Mouse (Mus musculus) ES-E14 (cell line): ENCODE data around the gene Mia2. TPM values are rescaled to one million over a fixed set of nuclear protein-coding genes. Genes with fewer than 3 reads are reported as not detected.

Source experiments
- DNase-seq: peaks from one replicate; pipeline ENCODE4 v3.0.0-alpha.2; 2013; ENCODE audit warnings: low read depth, low spot score
- H3K27ac ChIP-seq: 2 replicates; pipeline ENCODE4 v1.5.1; 2012; ENCODE audit warnings: low read depth, mild to moderate bottlenecking, low read length, moderate library complexity, mixed read lengths; ENCODE audit not compliant: poor library complexity, insufficient read depth, severe bottlenecking
- H3K36me3 ChIP-seq: 2 replicates; pipeline ENCODE4 v1.6.1; 2012; ENCODE audit warnings: mild to moderate bottlenecking, low read length, moderate library complexity, mixed read lengths; ENCODE audit not compliant: control insufficient read depth, poor library complexity, insufficient read depth, severe bottlenecking
- H3K4me1 ChIP-seq, 2 experiments: fragments of 150-350 bp in 1 of 2; sonication (generic) in 1 of 2; 2 replicates each; pipeline ENCODE4 v1.6.1; 2012; ENCODE audit warnings: low read length in 2 of 2, mild to moderate bottlenecking in 1 of 2, mixed read lengths in 1 of 2; ENCODE audit not compliant: control insufficient read depth in 2 of 2, insufficient read depth in 2 of 2, poor library complexity in 1 of 2
- H3K4me3 ChIP-seq, 2 experiments: fragments of 150-350 bp in 1 of 2; sonication (generic) in 1 of 2; 2 replicates each; pipeline ENCODE4 v1.5.1; 2012; ENCODE audit warnings: low read length in 2 of 2, low read depth in 1 of 2, mild to moderate bottlenecking in 1 of 2, mixed read lengths in 1 of 2; ENCODE audit not compliant: insufficient read depth in 1 of 2, poor library complexity in 1 of 2, severe bottlenecking in 1 of 2
- H3K9ac ChIP-seq: 2 replicates; pipeline ENCODE4 v1.6.1; 2012; ENCODE audit warnings: low read depth, mild to moderate bottlenecking, low read length, mixed read lengths; ENCODE audit not compliant: poor library complexity, insufficient read depth, severe bottlenecking
- H3K9me3 ChIP-seq: fragments of 150-350 bp; sonication (generic); 2 replicates; pipeline ENCODE4 v1.6.1; 2012; ENCODE audit warnings: low read depth, mild to moderate bottlenecking, low read length; ENCODE audit not compliant: control insufficient read depth, insufficient read depth
- CHD2 ChIP-seq: IDR thresholded peaks from 2 replicates; pipeline ENCODE4 v1.6.1; 2014; ENCODE audit warnings: mild to moderate bottlenecking, low read depth, low read length, inconsistent platforms
- HCFC1 ChIP-seq: IDR thresholded peaks from 2 replicates; pipeline ENCODE4 v1.6.1; 2012; ENCODE audit warnings: low read length, inconsistent platforms, borderline replicate concordance; ENCODE audit not compliant: insufficient read depth
- MAFK ChIP-seq: IDR thresholded peaks from 2 replicates; pipeline ENCODE4 v1.6.1; 2014; ENCODE audit warnings: mild to moderate bottlenecking, low read depth, low read length, inconsistent platforms; ENCODE audit not compliant: insufficient read depth
- ZC3H11A ChIP-seq: IDR thresholded peaks from 2 replicates; pipeline ENCODE4 v1.6.1; 2012; ENCODE audit warnings: low read depth, mild to moderate bottlenecking, inconsistent platforms, low read length, borderline replicate concordance
- ZNF384 ChIP-seq: IDR thresholded peaks from 2 replicates; pipeline ENCODE4 v1.6.1; 2012; ENCODE audit warnings: low read depth, low read length, inconsistent platforms
- in situ Hi-C, 2 experiments: fragments of 600-800 bp; cut with MboI; formaldehyde crosslinking; loops; one replicate each; pipeline ENCODE4 v1.15.1; 2025; ENCODE audit warnings: low sequenced_read_pairs in 2 of 2, inconsistent platforms in 1 of 2; ENCODE audit not compliant: unreplicated experiment in 2 of 2
- total RNA-seq: library from RNA; depleted of rRNA; stranded (reverse); fragments of 300-350 nt; gene quantifications from 2 replicates; pipeline ENCODE4 v1.2.3, GENCODE M21; 2012

The Mia2 gene
- total RNA-seq, 1 experiment, result 45.8 TPM

DNA sequence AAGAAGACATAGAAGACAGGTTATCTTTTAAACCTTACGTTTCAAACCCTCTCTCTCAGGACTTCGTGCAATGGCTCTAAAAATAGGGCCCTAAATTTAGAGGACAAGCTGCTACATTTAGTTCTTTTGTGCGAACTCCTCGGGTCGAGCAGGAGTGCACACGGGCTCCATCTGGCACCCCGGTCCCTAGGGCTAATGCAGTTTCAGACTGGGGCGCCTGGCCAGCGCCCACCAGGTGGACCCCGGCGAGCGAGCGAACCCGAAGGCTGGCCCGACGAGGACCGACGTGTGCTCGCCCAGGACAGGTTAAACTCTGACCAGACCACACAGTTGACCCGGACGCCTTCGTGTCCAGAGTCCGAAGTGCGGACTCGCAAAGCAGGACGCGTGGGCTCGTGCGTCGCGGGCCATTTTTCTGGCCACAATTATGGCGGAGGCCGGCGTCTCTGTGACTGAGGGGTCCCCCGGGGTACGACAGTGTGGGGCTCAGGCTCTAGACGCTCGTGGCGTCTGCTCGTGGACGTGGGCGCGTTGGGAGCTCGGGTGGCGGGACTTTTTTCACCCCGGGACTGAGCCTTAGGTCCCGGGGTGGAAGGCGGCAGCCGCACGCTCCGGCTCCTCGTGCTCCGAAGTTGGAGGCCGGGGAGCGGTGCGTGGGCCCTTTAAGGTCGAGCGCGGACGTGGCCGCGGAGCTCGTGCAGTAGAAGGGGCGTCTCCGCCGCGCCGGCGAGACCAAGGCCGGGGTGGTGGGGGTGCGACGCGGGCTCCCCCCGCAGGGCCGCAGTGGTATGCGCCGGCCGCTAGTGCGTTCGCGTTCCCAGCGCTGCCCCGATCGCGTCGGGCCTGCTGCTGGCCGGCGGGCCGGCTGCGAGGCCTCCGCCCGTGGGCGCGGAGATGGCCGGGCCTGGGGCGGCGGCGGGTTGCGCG lies 35.3 kb downstream of the Mia2 start:
- H3K4me1 ChIP-seq, result peaks cover 4% of the 10 kb centered on the region in 2 experiments; a peak in 2 of 4 replicates
- H3K36me3 ChIP-seq, result no peaks in the 10 kb centered on the region
- H3K27ac ChIP-seq, result no peak overlapping the region
- in situ Hi-C loops, result no loop called here
- TF ChIP-seq HCFC1 (peak; percentile 56; the same call in 1 of the 2 replicates), ZC3H11A (no peak), MAFK (no peak)
- H3K4me3 ChIP-seq, result peak overlapping the region; percentile 70 to 92
- H3K9ac ChIP-seq, result peak overlapping the region; percentile 91
- peak; percentile 70 for DNase-seq
- H3K9me3 ChIP-seq, result no peaks in the 10 kb centered on the region

DNA sequence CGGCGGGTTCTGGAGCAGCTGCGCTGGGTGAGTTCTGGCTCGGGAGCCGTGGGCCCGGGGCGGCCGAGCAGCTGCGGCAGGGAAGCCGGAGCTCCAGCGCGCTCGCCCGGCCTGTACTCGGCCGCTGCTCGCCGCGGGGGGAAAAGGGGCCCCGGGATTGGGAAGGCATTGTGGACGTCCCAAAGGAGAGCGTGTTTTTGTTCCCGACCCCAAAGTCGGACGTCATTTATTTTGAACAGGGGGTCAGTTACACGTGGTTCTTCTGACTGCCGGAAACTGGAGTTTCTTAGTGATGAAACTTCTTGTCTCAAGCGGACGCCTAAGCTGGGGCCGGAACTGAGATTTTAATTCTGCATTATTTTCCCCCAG lies 36.0 kb downstream of the Mia2 start:
- no peak overlapping the region for H3K27ac ChIP-seq
- H3K4me3 ChIP-seq, result peak overlapping the region; percentile 70 to 92
- H3K9me3 ChIP-seq, result no peaks in the 10 kb centered on the region
- peak overlapping the region; percentile 91 for H3K9ac ChIP-seq
- in situ Hi-C loops, result no loop called here
- peak; percentile 12 for DNase-seq
- no peaks in the 10 kb centered on the region for H3K36me3 ChIP-seq
- H3K4me1 ChIP-seq, result peaks cover 4% of the 10 kb centered on the region in 2 experiments; a peak in 2 of 4 replicates
- TF ChIP-seq HCFC1 (no peak), ZNF384 (no peak), ZC3H11A (no peak), MAFK (no peak), CHD2 (no peak)

- Histone ChIP-seq H3K36me3 (no peaks in the 10 kb centered on the region), H3K9me3 (no peaks in the 10 kb centered on the region), H3K9ac (no peak overlapping the region), H3K4me1 (peaks cover 4% of the 10 kb centered on the region in 2 experiments; a peak in 2 of 4 replicates), H3K4me3 (peak overlapping the region; percentile 33 to 70; a peak in 2 of 4 replicates), H3K27ac (no peak overlapping the region)
- TF ChIP-seq HCFC1, result no peak
- no peak for TF ChIP-seq ZNF384
- TF ChIP-seq MAFK, result no peak
- TF ChIP-seq ZC3H11A, result no peak
- TF ChIP-seq CHD2, result no peak
- DNase-seq, result no peak
- in situ Hi-C loops, result no loop called here
Observed at GRCm38 (mm10) chr12:59132462-59132861, 36.9 kb downstream of the Mia2 start.

- H3K27ac ChIP-seq, result no peak overlapping the region
- no peak for DNase-seq
- peaks cover 4% of the 10 kb centered on the region in 2 experiments; a peak in 2 of 4 replicates for H3K4me1 ChIP-seq
- H3K4me3 ChIP-seq, result 0 out of 4 replicates have a peak overlapping the region, but pooled peaks of 1 of the 2 experiments have one; percentile 3
- H3K36me3 ChIP-seq, result no peaks in the 10 kb centered on the region
- H3K9me3 ChIP-seq, result no peaks in the 10 kb centered on the region
- in situ Hi-C loops, result no loop called here
- TF ChIP-seq HCFC1 (no peak), MAFK (no peak), CHD2 (no peak), ZNF384 (no peak), ZC3H11A (no peak)
- no peak overlapping the region for H3K9ac ChIP-seq
Observed at GRCm38 (mm10) chr12:59132940-59133339, 37.3 kb downstream of the Mia2 start.
